Mouse (Mus musculus) liver, embryonic 14.5 days (tissue): ENCODE data around the gene Chmp3.

Experiments used
- CTCF ChIP-seq: IDR thresholded peaks from 2 replicates; pipeline ENCODE4 v1.5.1; 2016; ENCODE audit warnings: antibody characterized with exemption, low read depth, control low read depth
- EP300 ChIP-seq: IDR thresholded peaks from 2 replicates; pipeline ENCODE4 v1.6.1; 2016; ENCODE audit warnings: antibody characterized with exemption, low read depth

DNA sequence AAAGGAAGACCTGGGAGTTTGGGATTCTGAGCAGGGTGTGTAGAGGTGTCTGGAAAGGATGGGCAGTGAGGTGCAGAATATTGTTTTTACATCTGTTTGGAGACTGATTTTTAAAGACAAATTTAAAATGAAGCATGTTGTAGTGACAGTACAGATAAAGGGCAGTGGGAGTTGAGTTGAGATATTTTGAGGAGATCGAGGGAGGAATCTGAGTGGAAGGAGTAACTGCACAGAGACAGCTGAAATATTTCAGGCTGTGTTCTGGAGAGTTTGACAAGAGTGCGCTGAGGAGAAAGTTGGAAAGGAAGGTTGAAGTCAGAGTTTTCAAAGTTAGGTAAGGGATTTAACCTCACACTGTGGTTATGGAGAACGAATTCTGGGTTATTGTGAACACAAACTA lies 25.0 kb downstream of the Chmp3 start:
- TF ChIP-seq EP300, result no peak
- TF ChIP-seq CTCF, result no peak
